Mouse (Mus musculus) adrenal gland, postnatal 10 days (tissue): ENCODE results near the gene Ppm1b. TPM values are rescaled to one million over a fixed set of nuclear protein-coding genes. Genes with fewer than 3 reads are reported as not detected.

Experiments
- DNase-seq: peaks from one replicate; pipeline ENCODE4 v3.0.0; 2021; ENCODE audit warnings: mixed read lengths
- total RNA-seq, 2 experiments: library from RNA; stranded (reverse); gene quantifications; 2 replicates each; pipeline ENCODE4 v1.2.3; 2021

Ppm1b gene
- total RNA-seq, 2 experiments from 2014 or later = 107 to 112 TPM

DNA sequence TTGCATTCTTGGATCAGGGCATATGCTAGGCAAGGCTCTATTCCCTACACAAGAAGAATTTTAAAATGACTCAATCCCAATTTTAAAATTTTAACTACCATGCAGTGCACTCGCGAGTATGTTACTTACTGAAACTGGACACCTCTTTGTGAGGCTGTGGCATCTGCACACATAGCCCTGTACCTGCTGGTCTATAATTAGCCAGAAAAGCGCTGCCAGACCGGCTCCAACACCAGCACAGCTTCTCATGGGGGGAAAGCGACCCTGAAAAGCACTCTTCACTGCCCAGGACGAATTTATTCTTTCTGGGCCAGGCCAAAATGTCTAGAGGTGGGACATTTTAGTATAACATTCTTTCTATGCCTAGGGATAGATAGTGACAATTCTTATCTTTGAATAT, 114.1 kb downstream of the Ppm1b start:
- DNase-seq = no peak

DNA sequence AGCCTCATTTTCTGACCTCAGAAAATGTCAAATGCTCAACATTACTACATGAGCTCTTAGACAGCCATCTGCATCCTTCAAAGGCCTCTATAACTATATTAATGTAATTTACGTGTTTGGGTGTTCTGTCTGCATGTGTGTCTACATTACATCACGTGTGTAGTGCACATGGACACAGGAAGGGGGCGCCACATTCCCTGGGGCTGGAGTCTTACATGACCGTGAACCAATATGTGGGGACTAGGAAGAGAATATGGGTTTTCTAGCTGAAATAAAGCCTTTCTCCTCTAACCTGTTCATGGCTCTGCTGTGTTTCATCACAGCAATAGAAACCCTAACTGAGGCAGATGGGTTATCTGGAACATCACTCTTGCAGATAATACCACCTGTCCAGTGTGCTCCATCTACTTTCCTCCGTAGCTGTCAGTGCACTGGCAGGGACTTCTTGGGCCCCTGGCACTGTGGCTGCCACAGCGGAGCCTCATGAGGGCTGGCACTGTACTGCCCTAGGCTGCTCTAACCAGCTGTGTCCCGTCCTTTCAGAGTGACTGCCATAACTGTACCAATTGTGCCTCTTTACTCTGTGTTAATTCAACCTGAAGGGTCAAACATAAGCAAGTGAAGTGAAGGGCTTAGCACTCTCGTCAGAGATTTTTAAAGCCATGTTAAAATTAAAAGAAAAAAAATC, 114.7 kb downstream of the Ppm1b start:
- no peak for DNase-seq

DNA sequence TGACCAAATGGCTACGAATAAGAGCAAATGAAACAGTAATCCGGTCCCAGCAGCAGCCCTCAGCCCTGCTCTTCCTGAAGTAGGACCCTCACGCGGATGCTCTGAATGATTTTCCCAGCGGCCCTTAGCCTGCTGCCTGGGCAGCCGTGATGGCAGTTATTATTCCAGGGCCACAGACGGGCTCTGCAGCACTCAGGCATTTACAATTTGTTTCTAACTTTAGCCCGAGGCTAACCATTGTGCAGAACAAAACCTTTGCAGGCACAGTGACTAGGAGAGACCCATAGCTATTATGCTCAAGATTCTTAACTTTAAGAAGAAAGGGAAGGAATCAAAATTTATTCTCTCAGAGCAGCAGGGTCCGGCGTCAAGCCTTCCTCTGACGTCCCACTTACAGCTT, 115.8 kb downstream of the Ppm1b start:
- no peak for DNase-seq

GRCm38 (mm10) chr17:85073214-85073613, 116.7 kb downstream of the Ppm1b start:
- DNase-seq = no peak

Other genes with a start within 250 kb of the Ppm1b start
- gene Lrpprc, start 166.0 kb upstream of the Ppm1b start, total RNA-seq = 100 to 1,000 TPM in 1 of 2 experiments, 10 to 100 TPM in 1; 88.9 to 101 TPM
- gene Slc3a1, start 71.6 kb downstream of the Ppm1b start, total RNA-seq = under 1 TPM; 0.36 to 0.63 TPM
- 10 to 100 TPM; 30.9 to 43.6 TPM for gene Prepl, start 133.5 kb downstream of the Ppm1b start, total RNA-seq
- gene Camkmt, start 133.8 kb downstream of the Ppm1b start, total RNA-seq = 1 to 10 TPM; 5.7 to 6.8 TPM